Mouse (Mus musculus) intestine, embryonic 16.5 days (tissue): Measurements from ENCODE around the gene Erbb4. TPM values are rescaled to one million over a fixed set of nuclear protein-coding genes. Genes with fewer than 3 reads are reported as not detected.

ENCODE experiments used
- ATAC-seq: fragments of 200-750 bp; cut with Nextera tagmentation; 2 replicates; pipeline ENCODE4 v1.8.0; 2017; ENCODE audit warnings: moderate TSS enrichment, moderate library complexity
- H3K27ac ChIP-seq: fragments of 300-500 bp; sonication (generic); 2 replicates; pipeline ENCODE4 v1.5.1; 2014; ENCODE audit warnings: mild to moderate bottlenecking, low read length
- H3K27me3 ChIP-seq: fragments of 300-500 bp; sonication (generic); replicated peaks from 2 replicates; pipeline ENCODE4 v1.6.1; 2014; ENCODE audit warnings: low read length, control low read depth, mixed read lengths; ENCODE audit not compliant: control insufficient read depth, insufficient read depth
- H3K36me3 ChIP-seq: fragments of 300-500 bp; sonication (generic); 2 replicates; pipeline ENCODE4 v1.6.1; 2014; ENCODE audit warnings: low read length, control low read depth; ENCODE audit not compliant: control insufficient read depth, insufficient read depth
- H3K4me1 ChIP-seq: fragments of 300-500 bp; sonication (generic); 2 replicates; pipeline ENCODE4 v1.6.1; 2014; ENCODE audit warnings: low read length, control low read depth, mixed read lengths; ENCODE audit not compliant: control insufficient read depth, insufficient read depth
- H3K4me2 ChIP-seq: fragments of 300-500 bp; sonication (generic); 2 replicates; pipeline ENCODE4 v1.6.1; 2014; ENCODE audit warnings: low read depth, low read length, control low read depth
- H3K4me3 ChIP-seq: fragments of 300-500 bp; sonication (generic); 2 replicates; pipeline ENCODE4 v1.5.1; 2014; ENCODE audit warnings: mild to moderate bottlenecking, low read length
- H3K9ac ChIP-seq: fragments of 300-500 bp; sonication (generic); 2 replicates; pipeline ENCODE4 v1.6.1; 2014; ENCODE audit warnings: low read depth, low read length
- H3K9me3 ChIP-seq: fragments of 300-500 bp; sonication (generic); 2 replicates; pipeline ENCODE4 v1.6.1; 2016; ENCODE audit warnings: low read length, control low read depth; ENCODE audit not compliant: control insufficient read depth
- WGBS: fragments of 180-500 bp; shearing (Covaris S2); extraction: QIAGEN DNeasy Blood & Tissue Kit; methylation state at CpG from one replicate; pipeline ENCODE4 v1.1.7; 2014; 5-methylcytosine and 5-hydroxymethylcytosine counted together
- polyA plus RNA-seq: library from polyadenylated mRNA; unstranded; fragments of >200 nt; fragmentation: Nextera tagmentation; extraction: Ambion mirVana; gene quantifications from 2 replicates; pipeline ENCODE4 v1.2.1, GENCODE M21; 2015

Erbb4 gene
- polyA plus RNA-seq: 0.06 TPM in 1 of 2 replicates, not detected in the other

GRCm38 (mm10) chr1:69107485-69108158 is at the start of gene Erbb4:
TSS of gene Erbb4 (minus strand) at chr1:69108059.
- no peaks in the 10 kb centered on the region for H3K9me3 ChIP-seq
- no peaks in the 10 kb centered on the region for H3K36me3 ChIP-seq
- under 1% methylated on average over 63 of the region's 63 CpGs for WGBS
- peaks cover 20% of the 10 kb centered on the region for H3K4me1 ChIP-seq
- H3K27me3 ChIP-seq: peaks cover 37% of the 10 kb centered on the region
- H3K27ac ChIP-seq: no peak within 1 kb of the TSS
- peak within 1 kb of the TSS; percentile 59 for H3K9ac ChIP-seq
- peak within 1 kb of the TSS; percentile 100 for H3K4me2 ChIP-seq
- peak; percentile 38 for ATAC-seq
- H3K4me3 ChIP-seq: peak within 1 kb of the TSS; percentile 64

- WGBS: 69% methylated on average over 2 of the region's 2 CpGs
- no peak for ATAC-seq
- no peaks in the 10 kb centered on the region for H3K9me3 ChIP-seq
Measured at GRCm38 (mm10) chr1:69157346-69157745, 49.5 kb upstream of the Erbb4 start.

GRCm38 (mm10) chr1:69141341-69141740 is 33.5 kb upstream of the Erbb4 start:
- no peaks in the 10 kb centered on the region for H3K36me3 ChIP-seq
- H3K27ac ChIP-seq: no peak overlapping the region
- no peak overlapping the region for H3K4me3 ChIP-seq
- H3K27me3 ChIP-seq: no peaks in the 10 kb centered on the region
- H3K4me2 ChIP-seq: no peak overlapping the region
- H3K9me3 ChIP-seq: no peaks in the 10 kb centered on the region
- H3K9ac ChIP-seq: no peak overlapping the region
- no peak for ATAC-seq
- no peaks in the 10 kb centered on the region for H3K4me1 ChIP-seq

More at GRCm38 (mm10) chr1:69157346-69157745, 49.5 kb upstream of the Erbb4 start:
- H3K4me1 ChIP-seq: no peaks in the 10 kb centered on the region
- H3K27me3 ChIP-seq: no peaks in the 10 kb centered on the region
- H3K27ac ChIP-seq: no peak overlapping the region
- H3K4me2 ChIP-seq: no peak overlapping the region
- H3K9ac ChIP-seq: no peak overlapping the region
- no peaks in the 10 kb centered on the region for H3K36me3 ChIP-seq
- H3K4me3 ChIP-seq: no peak overlapping the region

GRCm38 (mm10) chr1:69139519-69139868 is 31.6 kb upstream of the Erbb4 start:
- WGBS: 64% methylated on average over 6 of the region's 6 CpGs

GRCm38 (mm10) chr1:69138856-69139518 is 31.1 kb upstream of the Erbb4 start:
- Histone ChIP-seq H3K4me3 (no peak overlapping the region), H3K9ac (no peak overlapping the region), H3K9me3 (no peaks in the 10 kb centered on the region), H3K4me2 (no peak overlapping the region), H3K27me3 (no peaks in the 10 kb centered on the region), H3K36me3 (no peaks in the 10 kb centered on the region), H3K27ac (no peak overlapping the region), H3K4me1 (no peaks in the 10 kb centered on the region)
- no peak for ATAC-seq
- WGBS: 35% methylated on average over 4 of the region's 4 CpGs

More at GRCm38 (mm10) chr1:69139519-69139868, 31.6 kb upstream of the Erbb4 start:
- H3K36me3 ChIP-seq: no peaks in the 10 kb centered on the region
- H3K9ac ChIP-seq: no peak overlapping the region
- no peak for ATAC-seq
- no peak overlapping the region for H3K27ac ChIP-seq
- no peaks in the 10 kb centered on the region for H3K4me1 ChIP-seq
- H3K4me2 ChIP-seq: no peak overlapping the region
- H3K27me3 ChIP-seq: no peaks in the 10 kb centered on the region
- no peaks in the 10 kb centered on the region for H3K9me3 ChIP-seq
- H3K4me3 ChIP-seq: no peak overlapping the region

- H3K9me3 ChIP-seq: no peaks in the 10 kb centered on the region
- no peak overlapping the region for H3K4me3 ChIP-seq
- H3K9ac ChIP-seq: no peak overlapping the region
- WGBS: 83% methylated on average over 1 of the region's 1 CpGs
- H3K27ac ChIP-seq: no peak overlapping the region
- no peak overlapping the region for H3K4me2 ChIP-seq
- H3K36me3 ChIP-seq: no peaks in the 10 kb centered on the region
- H3K27me3 ChIP-seq: no peaks in the 10 kb centered on the region
- no peak for ATAC-seq
- no peaks in the 10 kb centered on the region for H3K4me1 ChIP-seq
Measured at GRCm38 (mm10) chr1:69124147-69124848, 16.4 kb upstream of the Erbb4 start.

GRCm38 (mm10) chr1:69118249-69118938 is 10.5 kb upstream of the Erbb4 start:
- Histone ChIP-seq H3K27ac (no peak overlapping the region), H3K27me3 (no peaks in the 10 kb centered on the region), H3K4me3 (no peak overlapping the region), H3K36me3 (no peaks in the 10 kb centered on the region), H3K9ac (no peak overlapping the region), H3K4me2 (no peak overlapping the region), H3K4me1 (no peaks in the 10 kb centered on the region), H3K9me3 (no peaks in the 10 kb centered on the region)
- WGBS: 86% methylated on average over 4 of the region's 4 CpGs
- no peak for ATAC-seq

- Histone ChIP-seq H3K9ac (peak overlapping the region; percentile 59), H3K4me3 (peak overlapping the region; percentile 64), H3K4me1 (peaks cover 20% of the 10 kb centered on the region), H3K27me3 (peaks cover 34% of the 10 kb centered on the region), H3K4me2 (peak overlapping the region; percentile 100), H3K9me3 (no peaks in the 10 kb centered on the region), H3K36me3 (no peaks in the 10 kb centered on the region), H3K27ac (no peak overlapping the region)
- 4% methylated on average over 20 of the region's 20 CpGs for WGBS
- ATAC-seq: peak; percentile 73
Measured at GRCm38 (mm10) chr1:69108159-69108925, 483 bp upstream of the Erbb4 start.
